Mouse (Mus musculus): Measurements from ENCODE around the gene Hepacam.

GRCm38 (mm10) chr9:37401802-37402201, 34.7 kb downstream of the Hepacam start, which contains the start of gene Robo4:
- TF ChIP-seq CTCF (IDR thresholded peaks at IDR 0.05; ENCODE audit: extremely low read depth, insufficient read depth, low read length) (no peak), POLR2A (IDR thresholded peaks at IDR 0.05; ENCODE audit: extremely low read depth, insufficient read depth, low read length) (0 out of 2 replicates have a peak, but pooled peaks have one; percentile 29)
